Mouse (Mus musculus) 416B (cell line): ENCODE results near the gene Srgn.

Experiments
- DNase-seq: peaks from one replicate; pipeline ENCODE4 v3.0.0; 2011; ENCODE audit warnings: low read depth

Srgn gene

DNA sequence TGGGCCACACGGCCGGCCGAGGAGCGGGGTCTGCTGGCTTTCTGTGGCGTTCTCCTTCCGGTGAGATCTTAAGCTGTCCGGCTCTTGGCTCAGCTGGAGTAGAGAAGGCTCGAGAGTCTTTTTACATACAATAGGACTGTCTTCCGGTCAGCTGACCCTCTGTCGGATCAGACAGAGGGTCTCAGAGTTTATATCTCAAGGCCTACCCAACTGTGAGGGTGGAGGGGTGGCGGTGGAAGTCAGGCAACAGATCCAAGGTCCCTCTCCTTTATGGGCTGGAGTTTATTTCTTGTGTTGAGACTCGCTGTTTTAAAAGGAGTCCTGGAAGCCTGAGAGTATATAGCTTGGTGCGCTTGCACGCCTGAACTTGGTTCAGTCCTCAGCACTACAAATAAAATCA, at the start of gene Srgn:
Gene Srgn, minus strand, starts transcription at position 101 of the 400 bp plus-strand sequence.
- no peak for DNase-seq

DNA sequence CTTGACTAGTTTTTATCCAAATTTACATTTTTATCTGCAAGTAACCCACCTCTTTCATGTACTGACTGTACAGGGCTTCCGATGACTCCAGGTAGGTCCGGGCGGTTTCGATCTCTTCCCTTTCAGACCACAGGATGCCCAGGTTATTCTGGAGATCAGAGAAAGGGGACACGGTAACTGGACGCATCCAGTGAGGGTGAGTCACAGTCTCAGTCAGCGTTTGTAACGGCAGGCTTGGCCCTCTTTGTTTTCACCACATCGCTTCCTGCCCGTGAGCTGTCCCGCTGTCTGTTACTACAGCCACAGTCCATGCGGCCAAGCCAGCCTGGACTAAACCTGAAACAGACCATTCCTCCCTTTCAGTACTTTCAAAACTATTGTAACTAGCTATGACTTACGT, 47.8 kb upstream of the Srgn start:
- peak; percentile 88 for DNase-seq

DNA sequence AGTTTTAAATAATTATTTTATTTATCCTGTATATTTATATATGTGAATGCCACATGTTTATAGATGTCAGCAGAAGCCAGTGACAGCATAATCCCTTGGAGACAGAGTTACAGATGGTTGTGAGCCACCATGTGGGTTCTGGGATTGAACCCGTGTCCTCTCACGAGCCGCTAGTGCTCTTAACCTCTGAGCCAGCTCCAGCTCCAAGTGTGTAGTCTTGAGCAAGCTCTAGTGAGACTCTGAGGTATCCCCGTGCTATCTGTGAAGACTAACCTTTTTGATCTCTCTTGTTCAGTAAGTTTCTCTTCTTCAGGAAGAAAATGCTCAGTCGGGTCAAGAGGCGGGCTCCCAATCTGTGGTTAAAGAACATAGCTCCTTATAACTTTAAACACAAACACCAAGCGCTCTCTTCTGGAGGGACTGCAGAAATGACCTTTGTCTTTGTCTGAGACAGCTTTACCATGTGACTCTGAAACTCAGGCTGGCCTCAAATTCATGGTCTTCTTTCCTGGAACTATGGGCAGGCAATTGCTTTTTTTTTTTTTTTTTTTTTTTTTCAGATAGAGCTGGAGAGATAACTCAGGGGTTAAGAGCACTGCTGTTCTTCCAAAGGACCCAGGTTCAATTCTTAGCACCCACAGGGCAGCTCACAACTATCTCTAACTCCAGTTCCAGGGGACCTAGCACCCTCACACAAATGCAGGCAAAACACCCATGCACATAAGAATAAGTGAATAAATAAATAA, 43.0 kb upstream of the Srgn start:
- peak; percentile 55 for DNase-seq

DNA sequence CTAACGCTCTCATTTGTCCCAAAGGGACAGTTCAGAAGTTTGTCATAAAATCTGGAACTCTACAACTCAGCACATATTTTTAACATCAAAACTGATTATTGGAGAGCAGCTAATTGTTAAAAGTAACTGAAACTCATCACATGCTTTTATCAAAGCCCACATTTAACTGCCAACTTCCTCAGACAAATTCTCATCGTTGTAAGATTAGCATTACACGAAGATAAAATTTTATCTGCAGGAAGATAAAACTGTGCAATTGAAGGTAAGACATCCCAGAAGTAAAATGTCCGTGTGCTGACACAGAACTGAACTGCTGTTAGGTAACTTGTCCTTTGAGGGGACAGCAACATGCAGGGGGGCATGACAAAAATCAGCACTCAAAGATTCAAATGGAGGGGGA, 41.6 kb upstream of the Srgn start:
- DNase-seq, result no peak

DNA sequence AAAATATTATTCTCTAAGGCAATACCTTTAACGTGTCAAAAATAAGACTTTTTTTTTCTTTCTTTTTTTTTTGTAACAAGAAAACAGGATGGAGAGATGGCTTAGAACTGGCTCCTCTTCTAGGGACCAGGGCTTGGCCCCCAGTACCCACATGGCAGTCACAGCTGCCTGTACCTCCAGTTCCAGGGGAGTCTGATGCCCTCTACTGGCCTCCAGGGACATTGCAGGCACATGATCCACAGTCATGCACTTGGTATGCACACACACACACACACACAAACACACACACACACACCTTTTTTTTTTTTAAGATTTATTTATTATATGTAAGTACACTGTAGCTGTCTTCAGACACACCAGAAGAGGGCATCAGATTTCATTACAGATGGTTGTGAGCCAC, 30.5 kb upstream of the Srgn start:
- peak; percentile 66 for DNase-seq

DNA sequence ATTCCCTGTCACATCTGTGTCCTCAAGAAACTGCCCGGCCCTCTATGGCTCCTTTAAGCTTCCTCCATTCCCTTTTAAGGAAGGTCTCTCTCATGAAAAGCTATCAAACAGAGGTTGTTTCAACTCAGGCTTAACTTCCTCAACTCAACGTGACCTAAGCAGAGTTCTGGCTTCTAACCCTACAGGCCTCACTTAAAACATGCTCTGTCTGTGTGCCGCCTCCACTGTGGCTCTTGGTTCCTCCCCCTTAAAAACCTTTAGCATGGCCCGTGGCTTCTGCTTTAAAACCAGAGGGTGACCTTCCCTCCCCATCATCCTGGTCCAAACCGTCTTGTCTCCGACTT, 29.3 kb upstream of the Srgn start:
- DNase-seq, result peak; percentile 39

DNA sequence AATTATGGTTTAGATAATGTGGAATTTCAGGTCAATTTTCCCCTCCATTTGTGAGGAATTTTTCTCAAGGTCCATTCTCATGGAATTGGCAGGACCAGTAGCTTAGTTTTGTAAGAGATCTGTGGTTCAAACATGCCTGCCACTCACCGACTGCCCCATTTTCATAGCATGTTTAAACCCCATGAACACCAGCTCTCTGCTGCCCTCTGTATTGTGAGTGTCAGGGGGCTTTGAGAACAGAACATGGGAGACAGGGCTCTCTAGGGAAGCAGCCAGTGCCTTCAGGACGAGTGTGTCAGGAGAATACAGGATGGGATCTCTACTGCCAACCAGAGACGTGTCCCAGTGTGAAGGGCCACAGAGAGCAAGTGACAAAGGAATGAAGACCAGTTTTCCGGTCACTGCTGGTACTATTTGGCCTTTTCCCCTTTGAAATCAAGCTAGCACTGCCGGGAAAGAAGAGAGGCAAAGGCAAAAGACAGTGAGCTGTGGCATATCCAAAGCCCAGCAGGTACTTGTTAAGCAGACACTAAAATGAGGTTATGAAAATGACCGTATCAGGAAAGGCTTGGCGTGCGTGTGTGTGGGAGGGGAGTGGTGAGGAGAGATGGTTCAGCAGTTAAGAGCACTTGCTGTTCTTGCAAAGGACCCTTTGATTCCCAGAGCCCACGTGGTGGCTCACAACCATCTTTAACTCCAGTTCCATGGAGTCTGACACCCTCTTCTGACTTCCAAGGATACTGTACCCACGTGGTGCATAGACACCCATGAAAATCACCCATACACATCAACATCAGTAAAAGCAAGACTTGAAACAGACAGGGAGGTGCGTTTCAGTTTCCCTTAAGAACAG, 28.7 kb upstream of the Srgn start:
- DNase-seq, result no peak

DNA sequence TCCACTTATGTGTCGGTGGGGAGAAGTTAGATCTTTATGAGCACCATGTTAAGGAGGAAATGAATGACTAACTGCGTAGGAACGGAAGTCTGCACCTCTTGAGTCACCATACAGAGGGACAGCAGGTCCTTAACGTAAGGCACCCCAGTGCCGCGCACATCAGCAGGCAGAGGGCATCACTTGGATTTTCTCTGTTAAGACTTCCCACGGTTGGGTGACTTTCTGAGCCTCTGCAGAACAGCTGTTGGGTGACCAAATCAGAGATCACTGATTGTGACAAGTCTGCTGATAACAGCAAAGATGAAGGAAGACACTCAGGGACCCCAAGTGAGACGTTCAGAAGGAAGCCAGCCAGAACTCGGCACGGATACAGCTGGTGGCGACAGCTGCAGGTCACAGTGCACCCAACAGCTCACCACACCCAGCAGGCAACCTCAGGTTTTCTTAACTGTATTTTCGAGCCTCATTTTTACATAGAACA, 26.4 kb upstream of the Srgn start:
- peak; percentile 97 for DNase-seq

DNA sequence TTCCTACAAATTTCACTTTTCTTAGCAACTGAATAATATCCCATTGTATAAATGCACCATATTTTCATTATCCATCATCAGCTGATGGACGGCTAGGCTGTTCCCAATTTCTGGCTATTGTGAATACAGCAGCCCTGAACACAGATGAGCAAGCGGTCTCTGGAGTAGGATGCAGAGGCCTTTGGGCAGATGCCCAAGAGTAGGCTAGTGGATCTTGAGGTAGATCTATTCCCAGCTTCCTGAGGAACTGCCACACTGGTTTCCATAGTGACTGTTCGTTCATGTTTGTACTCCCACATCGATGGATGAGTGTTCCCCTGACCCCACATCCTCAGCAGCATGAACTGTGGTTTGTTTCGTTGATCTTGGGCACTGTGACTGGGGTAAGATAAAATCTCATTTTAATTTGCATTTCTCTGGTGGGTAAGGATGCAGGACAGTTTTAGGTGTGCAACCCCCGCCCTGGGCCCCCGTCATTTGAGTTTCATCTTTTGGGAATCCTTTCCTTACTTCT, 23.6 kb upstream of the Srgn start:
- DNase-seq, result peak; percentile 77

DNA sequence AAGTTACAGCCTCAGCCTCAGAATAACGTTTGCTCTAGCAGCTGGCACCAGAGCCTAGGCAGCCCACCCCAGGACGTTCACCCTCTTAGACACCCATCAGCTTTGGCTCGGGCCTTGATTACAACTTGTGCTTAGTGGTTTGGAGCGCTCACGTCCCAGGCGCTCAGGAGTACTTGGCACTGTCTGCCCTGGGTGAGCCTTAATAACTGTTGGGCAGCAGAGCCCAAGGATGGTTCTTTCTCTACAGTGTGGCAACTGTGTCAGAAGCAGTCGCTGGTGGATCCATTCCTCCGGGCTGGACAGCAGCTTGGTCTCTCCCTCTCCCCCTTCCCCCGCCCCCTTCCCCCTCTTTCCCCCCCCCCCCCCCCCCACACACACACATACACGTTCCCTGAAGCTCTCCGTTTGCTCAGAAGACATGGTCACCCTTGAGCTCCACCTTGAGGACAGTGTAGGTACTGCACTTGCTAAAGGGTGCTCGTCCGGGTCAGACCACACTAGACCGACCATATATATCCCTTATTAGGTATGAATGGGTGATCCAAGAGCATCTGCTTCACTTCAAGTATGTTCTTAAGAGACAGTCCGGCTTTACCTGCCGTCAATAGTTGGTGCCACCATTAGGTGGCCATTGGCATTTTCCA, 22.4 kb upstream of the Srgn start:
- peak; percentile 94 for DNase-seq

DNA sequence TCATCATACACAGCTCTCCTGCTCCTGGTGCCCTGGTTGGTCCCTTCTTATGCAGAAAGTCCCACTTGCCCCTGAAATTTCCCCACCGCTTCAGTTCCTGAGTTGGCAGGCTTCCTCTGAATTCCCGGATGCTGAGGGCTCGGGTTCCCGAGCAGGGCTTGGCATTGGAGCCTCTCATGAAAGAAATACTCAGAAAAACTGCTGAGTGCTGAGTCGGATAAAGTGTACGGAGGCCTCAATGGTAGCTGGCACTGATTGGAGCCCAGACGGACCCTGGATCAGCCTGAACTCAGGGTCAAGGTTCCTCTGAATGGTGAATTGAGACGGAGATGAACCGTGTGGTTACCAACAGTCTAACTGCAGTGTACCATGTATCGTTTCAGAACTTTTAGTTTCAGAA, 19.2 kb upstream of the Srgn start:
- DNase-seq, result no peak

DNA sequence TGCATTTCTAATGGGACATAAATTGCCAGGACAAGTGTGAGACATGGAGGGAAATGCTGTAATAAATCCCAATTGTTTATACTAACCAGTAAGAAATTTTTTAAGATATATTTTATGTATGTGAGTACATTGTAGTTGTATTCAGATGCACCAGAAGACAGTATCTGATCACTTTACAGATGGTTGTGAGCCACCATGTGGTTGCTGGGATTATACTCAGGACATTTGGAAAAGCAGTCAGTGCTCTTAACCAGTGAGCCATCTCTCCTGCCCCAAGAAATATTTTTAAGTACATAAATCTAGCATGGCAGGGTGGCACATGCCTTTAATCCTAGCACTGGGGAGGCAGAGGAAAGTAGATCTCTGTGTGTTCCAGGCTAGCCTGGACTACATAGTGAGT, 18.5 kb upstream of the Srgn start:
- peak; percentile 58 for DNase-seq

DNA sequence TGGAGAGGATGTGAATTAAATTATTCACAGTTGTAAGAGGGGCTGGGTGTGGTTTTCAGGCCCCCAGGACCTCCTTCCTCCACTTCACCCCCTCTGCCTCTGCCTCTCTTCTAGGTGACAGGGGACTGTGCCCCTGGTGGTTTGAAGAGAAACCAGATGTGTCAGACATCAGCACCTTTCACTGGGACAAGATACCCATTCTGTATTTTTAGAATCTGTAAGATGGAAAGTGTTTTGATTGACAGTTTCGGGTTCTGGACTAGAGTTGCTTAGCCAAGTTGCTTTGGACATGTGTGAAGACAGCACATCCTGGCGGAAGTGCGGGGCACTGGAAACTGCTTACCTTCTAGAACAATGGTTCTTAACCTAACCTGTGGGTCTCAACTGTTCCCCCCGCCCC, 17.1 kb upstream of the Srgn start:
- peak; percentile 51 for DNase-seq

DNA sequence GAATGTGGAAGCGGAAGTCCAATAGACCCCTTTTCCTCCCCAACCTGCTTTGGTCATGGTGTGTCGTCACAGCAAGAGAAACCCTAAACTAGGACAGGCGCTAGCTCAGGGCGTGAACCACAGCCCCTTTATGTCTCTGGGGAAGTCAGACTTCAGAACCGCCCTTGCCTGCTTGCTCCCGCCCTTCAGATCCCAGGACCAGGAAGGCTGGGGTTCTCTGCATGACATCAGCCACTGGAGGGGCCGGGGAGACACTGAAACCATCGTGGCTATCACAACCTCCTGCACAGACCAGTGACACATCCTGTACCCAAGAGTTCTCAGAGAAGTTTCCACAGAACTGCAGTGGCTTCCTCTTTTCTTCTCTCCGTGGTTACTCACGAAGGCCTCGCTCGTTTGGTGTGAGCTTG, 16.2 kb upstream of the Srgn start:
- peak; percentile 99 for DNase-seq

DNA sequence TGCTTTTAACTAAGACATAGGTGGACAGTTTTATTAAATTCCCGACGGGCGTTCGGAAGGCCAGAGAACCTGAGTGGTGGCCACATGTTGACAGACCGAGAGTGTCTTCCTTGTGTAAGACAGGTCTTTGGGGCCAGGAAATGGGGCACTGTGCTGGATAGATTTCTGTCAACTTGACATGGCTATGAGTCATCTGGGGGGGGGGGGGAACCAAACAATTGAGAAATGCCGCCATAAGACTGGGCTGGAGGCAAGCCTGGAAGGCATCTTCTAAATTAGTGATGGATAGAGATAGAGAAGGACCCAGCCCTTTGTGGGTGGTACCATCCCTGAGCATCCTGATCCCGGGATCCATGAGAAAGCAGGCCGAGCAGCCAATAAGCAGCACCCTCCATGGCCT, 15.7 kb upstream of the Srgn start:
- peak; percentile 97 for DNase-seq

DNA sequence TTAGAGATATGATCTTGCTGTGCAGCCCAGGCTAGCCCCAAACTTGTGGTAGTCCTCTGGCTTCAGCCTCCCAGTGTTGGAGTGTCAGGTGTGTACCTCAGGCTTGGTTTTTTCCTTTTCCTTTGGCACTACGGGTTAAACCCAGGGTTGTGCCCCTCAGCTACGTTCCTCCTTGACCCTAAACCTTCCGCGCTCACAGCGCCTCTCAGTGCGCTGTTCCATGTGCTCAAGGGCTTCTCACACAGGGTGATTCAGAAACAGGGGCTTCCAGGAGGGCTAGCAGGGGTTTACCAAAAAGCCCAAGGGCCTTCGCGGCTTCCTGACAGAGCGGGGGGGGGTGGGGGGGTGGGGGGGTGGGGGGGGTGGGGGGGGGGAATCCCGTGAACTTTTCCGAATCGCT, 15.3 kb upstream of the Srgn start:
- peak; percentile 91 for DNase-seq

DNA sequence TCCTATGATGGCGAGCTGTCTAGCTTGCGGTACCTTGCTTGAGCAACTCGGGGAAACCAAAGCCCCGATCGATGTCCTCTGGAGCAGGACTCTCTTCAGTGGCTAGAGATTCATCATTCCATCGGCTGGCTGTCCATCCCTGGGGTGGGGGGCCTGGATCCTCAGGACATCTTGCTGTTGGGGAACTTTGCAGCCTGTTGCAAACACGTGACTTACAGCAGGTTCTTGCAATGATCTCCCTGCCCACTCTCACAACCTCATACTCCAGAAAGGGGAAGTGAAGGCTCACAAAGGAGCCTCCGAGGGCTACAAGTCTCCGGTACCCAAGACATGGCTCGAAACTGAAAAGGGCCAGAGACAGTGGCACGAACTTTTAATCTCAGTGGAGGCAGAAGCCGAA, 14.2 kb upstream of the Srgn start:
- DNase-seq, result peak; percentile 82

DNA sequence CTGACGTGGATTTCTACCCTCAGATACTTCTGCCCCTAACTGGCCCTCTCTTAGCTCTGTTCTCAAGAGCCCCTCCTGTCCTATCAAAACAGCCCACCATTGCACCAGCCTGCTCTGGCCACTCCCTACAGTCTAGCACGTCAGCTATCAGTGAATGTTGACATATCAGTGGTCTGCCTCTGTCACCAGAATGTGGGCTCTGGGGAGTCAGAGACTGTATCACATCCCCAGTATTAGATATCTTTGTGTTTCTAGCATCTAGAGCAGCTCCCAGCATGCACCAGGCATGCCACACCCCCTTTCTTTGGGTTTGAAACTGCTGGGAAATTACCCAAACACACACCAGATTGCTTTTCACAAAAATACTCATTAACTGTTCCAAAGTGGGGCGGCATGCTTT, 13.5 kb upstream of the Srgn start:
- no peak for DNase-seq

DNA sequence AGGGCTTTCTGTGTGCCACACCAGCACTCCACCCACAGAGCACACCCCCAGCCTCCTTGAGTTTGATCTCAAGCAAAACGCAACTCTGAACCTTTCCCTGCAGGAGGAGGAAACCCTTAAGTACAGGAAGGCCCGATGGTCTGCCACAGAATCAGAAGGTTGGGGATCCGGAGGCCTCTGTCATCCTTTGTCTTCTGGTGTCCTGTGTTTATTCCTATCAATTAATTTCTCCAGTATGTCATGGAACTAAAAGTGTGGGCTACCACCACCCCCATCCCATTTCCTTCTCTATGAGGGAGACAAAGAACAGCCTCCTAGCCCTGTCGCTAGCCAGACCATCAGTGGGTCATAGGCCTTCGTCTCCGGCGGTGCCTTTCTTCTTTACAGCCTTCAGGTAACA, 7.3 kb upstream of the Srgn start:
- no peak for DNase-seq

DNA sequence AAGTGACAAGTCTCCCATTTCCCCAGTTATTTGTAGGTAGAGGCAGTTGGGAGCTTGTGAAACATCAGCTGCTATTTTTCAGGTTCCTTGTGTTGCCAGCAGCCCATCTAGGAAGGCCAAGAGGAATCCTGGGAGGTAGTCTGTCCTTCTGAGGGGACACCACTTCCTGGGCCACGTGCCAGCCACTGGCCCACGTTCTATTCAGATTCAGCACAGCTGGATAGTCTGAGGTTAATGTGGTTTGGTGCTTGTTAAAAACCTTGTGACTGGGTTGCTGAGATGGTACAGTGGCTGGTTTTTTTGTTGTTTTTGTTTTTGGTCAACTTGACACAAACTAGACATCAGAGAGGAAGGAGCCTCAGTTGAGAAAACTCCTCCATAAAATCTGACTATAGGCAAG, 5.6 kb upstream of the Srgn start:
- peak; percentile 90 for DNase-seq

DNA sequence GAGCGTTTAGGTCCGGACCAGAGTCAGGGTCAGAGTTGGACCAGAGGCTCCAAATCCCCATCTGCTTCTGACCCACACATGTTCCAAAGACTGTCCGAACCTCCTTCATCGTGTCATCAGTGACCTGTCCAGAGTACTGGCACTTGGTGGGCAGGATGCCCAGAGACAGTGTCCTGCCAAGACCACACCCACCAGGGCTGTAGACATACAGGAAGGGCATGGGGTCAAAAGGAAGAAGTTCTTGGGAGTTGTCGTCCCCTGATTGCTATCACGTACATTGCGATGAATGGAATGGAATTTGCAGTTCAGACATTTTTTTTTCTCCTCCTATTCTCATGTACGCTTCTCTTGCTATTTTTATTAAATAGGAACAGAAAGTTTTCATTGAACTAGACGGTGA, 2.9 kb upstream of the Srgn start:
- peak; percentile 80 for DNase-seq

DNA sequence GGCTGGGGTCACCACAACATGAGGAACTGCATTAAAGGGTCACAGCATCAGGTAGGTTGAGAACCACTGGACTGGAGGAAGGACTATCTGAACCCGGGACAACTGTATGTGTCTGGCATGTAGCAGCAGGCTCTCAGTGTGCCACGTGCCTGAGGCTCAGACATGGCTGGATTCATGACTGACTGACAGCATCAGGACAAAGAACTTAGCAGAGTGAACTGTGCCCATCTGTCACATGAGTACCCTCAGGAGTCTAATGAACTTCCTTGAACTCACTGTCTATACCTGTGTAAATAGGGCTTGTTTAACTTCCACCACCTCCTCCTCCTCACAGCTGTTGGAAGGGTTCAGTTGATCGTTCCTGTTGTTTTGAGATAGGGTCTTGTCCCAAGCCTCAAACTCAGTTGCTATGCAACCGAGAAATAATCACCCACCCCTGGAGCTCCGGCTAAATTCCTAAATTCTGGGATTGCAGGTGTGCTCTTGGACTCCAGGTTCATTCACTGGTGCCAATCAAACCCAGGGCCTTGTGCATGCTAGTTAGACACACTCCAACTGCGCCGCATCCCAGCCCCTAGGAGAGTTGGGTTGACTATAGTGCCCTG, 4.8 kb downstream of the Srgn start:
- no peak for DNase-seq
